Mouse (Mus musculus) R1 (cell line): Measurements from ENCODE around the gene Elob.

ENCODE experiments used
- DNase-seq: peaks from one replicate; pipeline ENCODE4 v3.0.0-alpha.2; 2018; ENCODE audit warnings: low read depth, low spot score

Elob gene

DNA sequence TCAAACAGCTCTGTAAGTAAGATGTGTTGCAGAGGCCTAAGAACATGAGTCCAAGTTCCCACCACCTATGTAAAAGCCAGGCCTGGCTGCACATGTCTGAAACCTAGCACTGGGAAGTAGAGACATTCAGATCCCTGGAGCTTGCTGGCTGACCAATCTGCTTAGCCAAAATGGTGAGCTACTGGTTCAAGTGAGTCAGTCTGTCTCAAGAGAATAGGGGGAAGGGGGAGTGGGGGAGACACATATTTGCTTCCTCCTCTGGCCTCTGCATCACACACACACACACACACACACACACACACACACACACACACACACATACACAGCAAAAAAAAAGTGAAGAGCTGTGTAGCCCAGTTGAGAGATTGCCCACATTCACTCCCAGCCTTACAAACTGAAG lies 45.6 kb downstream of the Elob start:
- no peak for DNase-seq

DNA sequence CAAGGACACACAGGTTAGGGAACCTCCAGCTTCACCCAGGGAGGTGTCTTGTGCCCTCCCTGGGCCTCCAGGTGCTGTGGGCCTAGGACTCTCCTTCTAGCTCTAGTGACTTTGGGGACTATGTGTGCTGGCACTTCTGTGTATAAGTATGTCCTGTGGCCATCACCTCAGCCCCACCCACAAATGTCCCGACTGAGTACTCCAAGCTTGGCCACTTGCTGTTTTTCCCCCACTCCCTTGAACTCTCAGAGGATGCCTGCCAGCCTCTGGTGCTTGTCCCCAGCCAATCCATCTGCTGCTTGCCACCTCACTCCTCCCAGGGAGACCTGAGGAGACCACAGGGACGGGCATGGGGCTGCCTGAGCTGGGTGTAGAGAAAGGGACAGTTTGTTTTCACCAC lies 50.5 kb downstream of the Elob start:
- DNase-seq = no peak

DNA sequence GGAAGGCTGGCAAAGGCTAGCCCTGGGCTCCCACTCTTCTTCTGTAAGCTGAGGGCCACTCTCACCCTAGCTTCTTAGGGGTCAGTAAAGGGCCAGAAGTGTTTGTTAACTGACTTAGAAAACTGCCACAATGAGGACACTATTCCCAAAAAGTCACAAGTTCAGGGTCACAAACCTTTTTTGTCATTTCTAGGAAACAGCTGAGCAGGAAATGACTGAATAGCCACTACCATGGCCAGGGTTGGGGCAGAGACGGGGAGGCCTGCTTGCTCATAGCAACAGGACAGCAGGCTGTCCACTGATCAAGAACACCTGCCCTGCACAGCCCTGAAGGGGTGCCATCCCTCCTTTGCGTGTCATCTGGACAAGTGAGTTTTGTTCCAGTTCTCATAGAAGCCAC lies 51.8 kb downstream of the Elob start:
- DNase-seq = no peak

DNA sequence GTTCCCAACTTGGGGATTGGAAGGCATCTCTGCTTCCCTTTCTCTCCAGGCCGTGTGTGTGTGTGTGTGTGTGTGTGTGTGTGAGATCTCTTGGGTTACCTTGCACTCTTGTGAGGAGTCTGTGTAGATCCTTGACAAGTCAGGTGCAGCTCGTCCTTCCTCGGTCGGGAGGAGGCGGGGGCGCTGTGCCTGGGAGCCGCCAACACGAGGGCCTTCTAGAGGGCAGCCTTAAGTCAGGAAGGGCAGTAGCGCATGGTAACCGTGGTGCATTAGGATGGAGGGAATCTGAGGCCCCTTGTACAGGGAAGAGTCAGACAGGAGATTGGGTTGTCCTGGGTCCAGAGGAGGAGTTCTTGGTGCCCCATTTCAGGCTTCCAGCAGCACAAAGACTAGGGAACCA lies 52.7 kb downstream of the Elob start:
- DNase-seq = no peak
